Mouse (Mus musculus): ENCODE results near the gene Lgr4. TPM values are rescaled to one million over a fixed set of nuclear protein-coding genes. Genes with fewer than 3 reads are reported as not detected.

Lgr4 gene
- polyA plus RNA-seq, 1 experiment = 3.8 TPM

- H3ac ChIP-seq (ENCODE audit: control insufficient read depth, insufficient read length) = no peak overlapping the region
- H3K4me3 ChIP-seq = no peak overlapping the region
- no peak for TF ChIP-seq TCF12 (IDR thresholded peaks at IDR 0.05; ENCODE audit: insufficient read depth, poor library complexity, severe bottlenecking)
- TF ChIP-seq TCF3 (IDR thresholded peaks at IDR 0.05; ENCODE audit: insufficient read length, low read depth) = no peak
- TF ChIP-seq SRF (IDR thresholded peaks at IDR 0.05; ENCODE audit: control insufficient read depth, insufficient read length, low read depth) = no peak
- no peak for TF ChIP-seq POLR2A (IDR thresholded peaks at IDR 0.05; ENCODE audit: insufficient read length, low read depth)
- TF ChIP-seq E2F4 (IDR thresholded peaks at IDR 0.05; ENCODE audit: insufficient read depth) = no peak
- TF ChIP-seq MYOG (IDR thresholded peaks at IDR 0.05; ENCODE audit: control insufficient read depth in 1 of 3, insufficient read depth in 1 of 3, insufficient read length in 2 of 3, low read depth in 2 of 3) = no peak
- TF ChIP-seq REST (IDR thresholded peaks at IDR 0.05; ENCODE audit: insufficient read depth, insufficient read length) = no peak
- TF ChIP-seq USF1 (IDR thresholded peaks at IDR 0.05; ENCODE audit: low read depth) = no peak
- no peak for TF ChIP-seq MAX (IDR thresholded peaks at IDR 0.05; ENCODE audit: low read depth)
- TF ChIP-seq POLR2AphosphoS2 (IDR thresholded peaks at IDR 0.05; ENCODE audit: insufficient read length, low read depth) = no peak
- H3K4me2 ChIP-seq (ENCODE audit: low read depth) = no peak overlapping the region
- H3K79me2 ChIP-seq (ENCODE audit: control insufficient read depth, insufficient read depth) = peaks cover 39% of the 10 kb centered on the region
- no peaks in the 10 kb centered on the region for H3K27me3 ChIP-seq (ENCODE audit: control insufficient read depth, insufficient read depth, insufficient read length)
- H3K36me3 ChIP-seq (ENCODE audit: control insufficient read depth, insufficient read depth) = peaks cover 57% of the 10 kb centered on the region
Observed at GRCm38 (mm10) chr2:109896311-109896710, 21.1 kb upstream of the Lgr4 start.

GRCm38 (mm10) chr2:109902869-109903268 lies 14.6 kb upstream of the Lgr4 start:
- no peak for TF ChIP-seq SRF (IDR thresholded peaks at IDR 0.05; ENCODE audit: control insufficient read depth, insufficient read length, low read depth)
- no peak for TF ChIP-seq E2F4 (IDR thresholded peaks at IDR 0.05; ENCODE audit: insufficient read depth)
- TF ChIP-seq USF1 (IDR thresholded peaks at IDR 0.05; ENCODE audit: low read depth) = no peak
- TF ChIP-seq TCF12 (IDR thresholded peaks at IDR 0.05; ENCODE audit: insufficient read depth, poor library complexity, severe bottlenecking) = no peak
- no peak for TF ChIP-seq POLR2AphosphoS2 (IDR thresholded peaks at IDR 0.05; ENCODE audit: insufficient read length, low read depth)
- TF ChIP-seq MAX (IDR thresholded peaks at IDR 0.05; ENCODE audit: low read depth) = no peak
- TF ChIP-seq TCF3 (IDR thresholded peaks at IDR 0.05; ENCODE audit: insufficient read length, low read depth) = no peak
- TF ChIP-seq MYOG (IDR thresholded peaks at IDR 0.05; ENCODE audit: control insufficient read depth in 1 of 3, insufficient read depth in 1 of 3, insufficient read length in 2 of 3, low read depth in 2 of 3) = no peak
- no peak for TF ChIP-seq CEBPB (IDR thresholded peaks at IDR 0.05; ENCODE audit: insufficient read depth, poor library complexity, severe bottlenecking)
- no peak for TF ChIP-seq MYOD1 (IDR thresholded peaks at IDR 0.05; ENCODE audit: control insufficient read depth in 1 of 3, insufficient read length in 2 of 3, low read depth in 2 of 3)
- TF ChIP-seq POLR2A (IDR thresholded peaks at IDR 0.05; ENCODE audit: insufficient read length, low read depth) = no peak
- TF ChIP-seq REST (IDR thresholded peaks at IDR 0.05; ENCODE audit: insufficient read depth, insufficient read length) = no peak
- Histone ChIP-seq H3K36me3 (ENCODE audit: control insufficient read depth, insufficient read depth) (peaks cover 28% of the 10 kb centered on the region), H3K79me2 (ENCODE audit: control insufficient read depth, insufficient read depth) (peaks cover 9% of the 10 kb centered on the region), H3K27me3 (ENCODE audit: control insufficient read depth, insufficient read depth, insufficient read length) (no peaks in the 10 kb centered on the region), H3K4me3 (no peak overlapping the region), H3ac (ENCODE audit: control insufficient read depth, insufficient read length) (no peak overlapping the region), H3K4me2 (ENCODE audit: low read depth) (no peak overlapping the region)

DNA sequence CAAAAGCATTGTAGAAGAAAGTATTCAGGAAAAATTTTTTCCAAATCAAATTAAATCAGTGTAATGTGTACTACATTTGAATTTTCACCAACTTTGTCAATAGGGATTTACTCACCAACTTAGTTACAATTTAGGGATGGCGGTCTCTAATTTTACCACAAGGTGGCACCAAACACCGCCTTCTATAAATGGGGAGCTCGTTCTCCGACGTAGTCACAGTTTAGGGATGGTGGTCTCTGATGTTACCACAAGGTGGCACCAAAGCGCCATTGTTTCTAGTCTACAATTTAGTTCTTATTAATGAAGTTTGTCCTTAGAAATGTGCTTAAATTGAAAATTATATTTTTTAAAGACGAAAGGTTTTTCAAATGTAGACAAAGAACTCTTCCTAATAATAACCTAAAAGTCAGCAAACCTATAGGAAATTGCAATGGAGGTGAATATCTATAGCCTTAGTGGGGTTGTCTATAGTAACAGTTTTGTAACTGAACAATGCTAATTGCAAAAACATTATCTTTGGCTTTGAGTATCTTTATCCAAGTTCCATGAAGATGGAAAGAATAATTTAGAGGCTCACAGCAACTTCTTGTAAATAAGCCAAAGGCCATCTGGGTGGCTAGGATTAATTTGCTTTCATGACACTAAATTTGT lies 13.2 kb upstream of the Lgr4 start:
- no peak overlapping the region for H3ac ChIP-seq (ENCODE audit: control insufficient read depth, insufficient read length)
- H3K27me3 ChIP-seq (ENCODE audit: control insufficient read depth, insufficient read depth, insufficient read length) = no peaks in the 10 kb centered on the region
- peaks cover 16% of the 10 kb centered on the region for H3K36me3 ChIP-seq (ENCODE audit: control insufficient read depth, insufficient read depth)
- peaks cover 4% of the 10 kb centered on the region for H3K79me2 ChIP-seq (ENCODE audit: control insufficient read depth, insufficient read depth)
- no peak overlapping the region for H3K4me3 ChIP-seq
- TF ChIP-seq USF1 (IDR thresholded peaks at IDR 0.05; ENCODE audit: low read depth) (no peak), TCF3 (IDR thresholded peaks at IDR 0.05; ENCODE audit: insufficient read length, low read depth) (no peak), POLR2AphosphoS2 (IDR thresholded peaks at IDR 0.05; ENCODE audit: insufficient read length, low read depth) (peak; percentile 72)
- no peak overlapping the region for H3K4me2 ChIP-seq (ENCODE audit: low read depth)

- no peak overlapping the region for H3K4me3 ChIP-seq
- no peaks in the 10 kb centered on the region for H3K79me2 ChIP-seq (ENCODE audit: control insufficient read depth, insufficient read depth)
- no peaks in the 10 kb centered on the region for H3K27me3 ChIP-seq (ENCODE audit: control insufficient read depth, insufficient read depth, insufficient read length)
- peaks cover 5% of the 10 kb centered on the region for H3K36me3 ChIP-seq (ENCODE audit: control insufficient read depth, insufficient read depth)
- H3K4me2 ChIP-seq (ENCODE audit: low read depth) = no peak overlapping the region
- TF ChIP-seq USF1 (IDR thresholded peaks at IDR 0.05; ENCODE audit: low read depth) (no peak), MYOG (IDR thresholded peaks at IDR 0.05; ENCODE audit: control insufficient read depth in 1 of 3, insufficient read depth in 1 of 3, insufficient read length in 2 of 3, low read depth in 2 of 3) (no peak), SRF (IDR thresholded peaks at IDR 0.05; ENCODE audit: control insufficient read depth, insufficient read length, low read depth) (no peak), E2F4 (IDR thresholded peaks at IDR 0.05; ENCODE audit: insufficient read depth) (no peak), TCF12 (IDR thresholded peaks at IDR 0.05; ENCODE audit: insufficient read depth, poor library complexity, severe bottlenecking) (no peak)
- H3ac ChIP-seq (ENCODE audit: control insufficient read depth, insufficient read length) = no peak overlapping the region
Observed at GRCm38 (mm10) chr2:109909122-109909521, 8.3 kb upstream of the Lgr4 start.

DNA sequence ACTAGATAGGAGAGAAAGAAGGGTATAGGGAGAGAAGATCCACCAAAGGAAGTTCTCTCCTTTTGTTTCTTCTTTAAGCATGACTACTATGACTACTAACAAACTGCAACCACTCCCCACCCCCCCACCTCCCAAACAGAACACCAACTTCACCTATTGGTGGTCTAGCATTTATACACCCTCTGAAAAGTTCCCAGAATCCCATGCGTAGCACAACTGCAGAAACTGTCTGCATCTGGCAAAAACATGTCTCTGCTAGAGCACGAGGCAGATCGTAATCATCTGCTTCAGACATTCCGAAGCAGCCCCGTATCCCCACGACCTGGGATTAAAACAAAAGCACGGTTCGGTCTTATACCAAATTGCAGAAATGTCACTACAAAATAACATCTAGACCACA lies 5.2 kb upstream of the Lgr4 start:
- no peak overlapping the region for H3K4me3 ChIP-seq
- H3K79me2 ChIP-seq (ENCODE audit: control insufficient read depth, insufficient read depth) = no peaks in the 10 kb centered on the region
- no peaks in the 10 kb centered on the region for H3K27me3 ChIP-seq (ENCODE audit: control insufficient read depth, insufficient read depth, insufficient read length)
- H3K4me2 ChIP-seq (ENCODE audit: low read depth) = no peak overlapping the region
- no peak overlapping the region for H3ac ChIP-seq (ENCODE audit: control insufficient read depth, insufficient read length)
- no peaks in the 10 kb centered on the region for H3K36me3 ChIP-seq (ENCODE audit: control insufficient read depth, insufficient read depth)
- no peak for TF ChIP-seq MYOD1 (IDR thresholded peaks at IDR 0.05; ENCODE audit: control insufficient read depth in 1 of 3, insufficient read length in 2 of 3, low read depth in 2 of 3)
- no peak for TF ChIP-seq MAX (IDR thresholded peaks at IDR 0.05; ENCODE audit: low read depth)
- no peak for TF ChIP-seq TCF12 (IDR thresholded peaks at IDR 0.05; ENCODE audit: insufficient read depth, poor library complexity, severe bottlenecking)
- TF ChIP-seq CEBPB (IDR thresholded peaks at IDR 0.05; ENCODE audit: insufficient read depth, poor library complexity, severe bottlenecking) = no peak
- no peak for TF ChIP-seq TCF3 (IDR thresholded peaks at IDR 0.05; ENCODE audit: insufficient read length, low read depth)
- TF ChIP-seq USF1 (IDR thresholded peaks at IDR 0.05; ENCODE audit: low read depth) = no peak
- no peak for TF ChIP-seq REST (IDR thresholded peaks at IDR 0.05; ENCODE audit: insufficient read depth, insufficient read length)
- TF ChIP-seq SRF (IDR thresholded peaks at IDR 0.05; ENCODE audit: control insufficient read depth, insufficient read length, low read depth) = no peak
- no peak for TF ChIP-seq E2F4 (IDR thresholded peaks at IDR 0.05; ENCODE audit: insufficient read depth)
